Mouse (Mus musculus) cortical plate, adult 2 months (tissue): ENCODE measurements around the gene Scarb1.

Experiments
- CTCF ChIP-seq: fragments of 200-500 bp; IDR thresholded peaks from 2 replicates; pipeline ENCODE4 v1.5.1; 2011; ENCODE audit warnings: mild to moderate bottlenecking, control low read depth, low read length; ENCODE audit not compliant: insufficient read depth; ENCODE audit errors: extremely low read depth
- POLR2A ChIP-seq: fragments of 200-500 bp; IDR thresholded peaks from 2 replicates; pipeline ENCODE4 v1.6.1; 2011; ENCODE audit warnings: mild to moderate bottlenecking, low read length, control low read depth; ENCODE audit not compliant: insufficient read depth; ENCODE audit errors: extremely low read depth

GRCm38 (mm10) chr5:125351057-125351456, 10.2 kb upstream of the Scarb1 start:
- TF ChIP-seq CTCF (no peak), POLR2A (no peak)
